Mouse (Mus musculus) embryonic facial prominence, embryonic 15.5 days (tissue): Measurements from ENCODE around the gene Tcf12. TPM values are rescaled to one million over a fixed set of nuclear protein-coding genes. Genes with fewer than 3 reads are reported as not detected.

ENCODE experiments used
- ATAC-seq: fragments of 200-750 bp; cut with Nextera tagmentation; 2 replicates; pipeline ENCODE4 v1.8.0; 2017; ENCODE audit warnings: low read depth, moderate TSS enrichment; ENCODE audit not compliant: insufficient number of reproducible peaks, low FRiP score, low TSS enrichment
- H3K27ac ChIP-seq: fragments of 300-500 bp; sonication (generic); replicated peaks from 2 replicates; pipeline ENCODE4 v1.5.1; 2015; ENCODE audit warnings: mild to moderate bottlenecking, inconsistent platforms
- H3K27me3 ChIP-seq: fragments of 300-500 bp; sonication (generic); 2 replicates; pipeline ENCODE4 v1.6.1; 2015; ENCODE audit warnings: inconsistent platforms
- H3K36me3 ChIP-seq: fragments of 300-500 bp; sonication (generic); 2 replicates; pipeline ENCODE4 v1.6.1; 2015; ENCODE audit warnings: mild to moderate bottlenecking, inconsistent platforms
- H3K4me1 ChIP-seq: fragments of 300-500 bp; sonication (generic); 2 replicates; pipeline ENCODE4 v1.6.1; 2015; ENCODE audit warnings: inconsistent platforms
- H3K4me2 ChIP-seq: fragments of 300-500 bp; sonication (generic); replicated peaks from 2 replicates; pipeline ENCODE4 v1.6.1; 2015; ENCODE audit warnings: mild to moderate bottlenecking, inconsistent platforms
- H3K4me3 ChIP-seq: fragments of 300-500 bp; sonication (generic); replicated peaks from 2 replicates; pipeline ENCODE4 v1.5.1; 2015; ENCODE audit warnings: mild to moderate bottlenecking, inconsistent platforms
- H3K9ac ChIP-seq: fragments of 300-500 bp; sonication (generic); 2 replicates; pipeline ENCODE4 v1.6.1; 2015; ENCODE audit warnings: inconsistent platforms
- H3K9me3 ChIP-seq: fragments of 300-500 bp; sonication (generic); replicated peaks from 2 replicates; pipeline ENCODE4 v1.6.1; 2016; ENCODE audit warnings: inconsistent platforms
- WGBS: fragments of 180-500 bp; shearing (Covaris S2); methylation state at CpG from one replicate; pipeline ENCODE4 v1.1.7; 2015; 5-methylcytosine and 5-hydroxymethylcytosine counted together
- polyA plus RNA-seq: library from polyadenylated mRNA; unstranded; fragments of >200 nt; fragmentation: Nextera tagmentation; extraction: Ambion mirVana; gene quantifications from 2 replicates; pipeline ENCODE4 v1.2.1, GENCODE M21; 2015

Tcf12 gene
- polyA plus RNA-seq, 1 experiment from 2014 or later = 104 TPM

DNA sequence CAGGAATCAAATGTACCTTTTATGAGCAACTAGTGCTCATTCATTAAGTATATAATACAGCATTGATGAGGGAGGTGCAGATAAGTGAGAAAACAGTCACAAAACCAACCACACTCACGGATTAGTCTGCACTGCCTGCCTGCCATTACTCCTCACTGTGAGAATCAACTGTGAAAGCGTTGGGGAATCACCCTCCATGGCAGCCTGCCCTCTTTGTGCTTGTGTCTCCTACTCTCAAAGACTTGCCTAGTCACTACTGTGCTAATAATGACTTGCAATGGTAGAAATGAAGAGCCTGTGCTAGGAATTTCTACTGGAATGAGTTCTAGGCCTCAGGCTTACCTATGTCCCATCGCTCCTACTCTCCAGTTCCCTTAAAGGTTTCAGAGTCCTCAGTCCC is 233.8 kb downstream of the Tcf12 start:
- no peak overlapping the region for H3K9ac ChIP-seq
- H3K9me3 ChIP-seq = no peaks in the 10 kb centered on the region
- H3K4me3 ChIP-seq = no peak overlapping the region
- WGBS = 76% methylated on average over 3 of the region's 3 CpGs
- ATAC-seq = no peak
- peaks cover 33% of the 10 kb centered on the region for H3K36me3 ChIP-seq
- peaks cover 5% of the 10 kb centered on the region; the same call in 1 of the 2 replicates for H3K4me1 ChIP-seq
- H3K27me3 ChIP-seq = no peaks in the 10 kb centered on the region
- H3K4me2 ChIP-seq = no peak overlapping the region
- 0 out of 2 replicates have a peak overlapping the region, but pooled peaks have one; percentile 1 for H3K27ac ChIP-seq

DNA sequence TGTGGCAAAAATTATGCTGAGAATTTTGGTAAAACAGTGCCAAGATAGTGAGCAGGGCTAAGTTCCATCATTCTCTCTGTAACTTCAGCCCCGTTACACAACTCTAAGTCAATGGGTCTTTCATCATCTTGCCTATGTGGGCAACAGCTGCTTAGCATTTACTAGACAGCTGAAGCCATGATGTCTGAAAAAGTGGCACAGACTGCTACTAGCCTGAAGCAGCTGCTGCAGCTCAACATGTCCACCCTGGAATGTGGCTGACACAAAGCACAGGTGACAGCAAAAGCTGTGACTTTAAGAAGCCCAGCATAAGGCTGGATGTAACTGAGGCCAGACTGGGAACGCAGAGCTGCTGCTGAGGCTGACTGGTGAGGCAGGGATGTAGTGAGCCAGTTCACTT is 236.9 kb downstream of the Tcf12 start:
- H3K27ac ChIP-seq = 0 out of 2 replicates have a peak overlapping the region, but pooled peaks have one; percentile 61
- H3K27me3 ChIP-seq = no peaks in the 10 kb centered on the region
- no peak overlapping the region for H3K4me3 ChIP-seq
- WGBS = 67% methylated on average over 2 of the region's 2 CpGs
- H3K4me2 ChIP-seq = no peak overlapping the region
- no peak overlapping the region for H3K9ac ChIP-seq
- 0 out of 2 replicates have a peak, but pooled peaks cover 2% of the 10 kb centered on the region for H3K4me1 ChIP-seq
- H3K9me3 ChIP-seq = no peaks in the 10 kb centered on the region
- peak; percentile 39 for ATAC-seq
- peaks cover 36% of the 10 kb centered on the region for H3K36me3 ChIP-seq

DNA sequence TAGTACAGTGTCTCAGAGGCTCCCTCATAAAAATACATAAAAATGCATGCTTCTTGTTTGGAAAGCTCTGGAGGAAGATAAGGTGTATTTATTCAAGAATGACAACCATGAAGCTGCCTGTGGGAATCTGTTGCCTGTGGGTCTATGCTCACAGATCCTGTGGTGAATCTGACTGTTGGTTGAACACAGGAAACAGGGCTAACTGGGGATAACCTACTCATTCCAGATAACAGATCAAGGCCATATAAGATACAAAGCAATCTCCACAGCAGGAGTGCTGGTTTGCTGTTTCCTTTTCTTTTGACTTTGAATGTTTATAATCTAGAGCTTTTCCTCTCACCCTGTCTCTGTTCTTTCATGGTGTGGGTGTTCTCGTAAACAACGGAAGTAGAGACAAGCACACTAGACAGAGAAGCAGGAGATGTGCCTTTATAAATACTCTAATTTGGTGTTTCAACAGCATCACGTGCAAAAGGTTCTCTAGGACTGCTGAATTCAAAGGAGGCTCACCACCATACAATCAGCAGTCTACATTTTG is 237.6 kb downstream of the Tcf12 start:
- no peak for ATAC-seq
- Histone ChIP-seq H3K9me3 (no peaks in the 10 kb centered on the region), H3K36me3 (peaks cover 35% of the 10 kb centered on the region), H3K4me3 (no peak overlapping the region), H3K27ac (peak overlapping the region; percentile 61), H3K27me3 (no peaks in the 10 kb centered on the region), H3K4me2 (no peak overlapping the region), H3K9ac (no peak overlapping the region), H3K4me1 (no peaks in the 10 kb centered on the region)
- WGBS = 79% methylated on average over 3 of the region's 3 CpGs

DNA sequence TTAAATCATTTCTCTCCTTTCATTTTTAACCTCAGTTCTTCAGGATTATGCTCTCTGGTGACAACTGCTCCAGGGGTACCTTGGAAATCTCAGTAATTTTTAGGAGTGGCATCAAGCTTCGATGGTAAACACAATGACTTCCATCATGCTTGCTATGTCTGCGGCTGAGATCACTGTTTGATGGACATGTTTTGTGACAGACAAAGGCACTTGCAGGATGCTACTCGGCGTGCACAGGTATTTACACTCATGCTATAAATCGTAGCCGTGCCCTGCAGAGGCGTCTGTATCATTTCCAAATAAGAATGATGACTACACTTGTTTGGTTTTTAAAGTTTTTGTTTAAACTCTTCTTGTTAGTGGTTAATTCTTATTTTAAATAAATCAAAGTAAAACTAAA is 248.3 kb downstream of the Tcf12 start:
- Histone ChIP-seq H3K36me3 (peaks cover 27% of the 10 kb centered on the region; the same call in 1 of the 2 replicates), H3K9ac (no peak overlapping the region), H3K4me1 (no peaks in the 10 kb centered on the region), H3K4me2 (no peak overlapping the region), H3K4me3 (no peak overlapping the region), H3K27ac (no peak overlapping the region), H3K9me3 (no peaks in the 10 kb centered on the region), H3K27me3 (no peaks in the 10 kb centered on the region)
- no peak for ATAC-seq
- WGBS = 79% methylated on average over 7 of the region's 7 CpGs

DNA sequence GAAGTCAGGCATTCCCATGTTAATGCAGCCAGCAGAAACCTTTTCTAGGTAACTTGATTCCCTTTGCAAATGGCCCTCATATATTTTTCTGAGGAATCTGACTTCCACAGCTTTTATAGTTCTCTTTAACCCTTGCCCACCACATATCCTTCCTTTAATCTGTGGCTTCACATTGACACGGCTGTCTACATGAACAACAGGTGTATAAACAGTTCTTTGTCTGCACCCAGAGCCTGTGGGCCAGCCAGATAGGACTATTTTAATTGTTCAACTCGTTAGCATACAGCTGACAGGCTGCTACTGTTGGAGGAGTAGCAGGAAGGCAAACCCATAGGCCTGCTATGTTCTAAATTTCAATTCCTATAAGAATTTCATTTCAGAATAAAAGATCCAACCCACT is 250.0 kb downstream of the Tcf12 start:
- peaks cover 27% of the 10 kb centered on the region; the same call in 1 of the 2 replicates for H3K36me3 ChIP-seq

DNA sequence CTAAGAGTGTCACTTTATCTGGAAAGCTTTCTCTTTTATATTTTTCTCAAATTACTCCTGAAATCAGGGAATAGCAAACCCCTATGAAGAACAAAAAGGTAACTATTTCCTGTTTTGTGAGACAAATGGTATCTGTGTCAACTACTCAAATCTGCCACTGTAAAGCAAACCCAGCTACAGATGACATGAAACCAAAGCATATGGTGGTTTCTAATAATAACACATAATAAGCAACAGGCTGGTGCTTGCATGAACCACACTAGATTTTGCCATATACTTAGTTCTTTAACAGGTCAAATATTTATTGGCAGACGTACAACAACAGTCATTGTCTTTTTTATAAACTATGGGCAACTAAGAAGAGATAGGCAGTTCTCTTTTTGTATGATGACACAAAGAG is 253.7 kb downstream of the Tcf12 start:
- no peaks in the 10 kb centered on the region for H3K9me3 ChIP-seq
- H3K36me3 ChIP-seq = peaks cover 52% of the 10 kb centered on the region
- H3K4me2 ChIP-seq = no peak overlapping the region
- no peak overlapping the region for H3K27ac ChIP-seq
- no peak for ATAC-seq
- H3K27me3 ChIP-seq = no peaks in the 10 kb centered on the region
- no peaks in the 10 kb centered on the region for H3K4me1 ChIP-seq
- no peak overlapping the region for H3K4me3 ChIP-seq
- no peak overlapping the region for H3K9ac ChIP-seq
- WGBS = 77% methylated on average over 1 of the region's 1 CpGs

More for the DNA sequence above, 250.0 kb downstream of the Tcf12 start:
- Histone ChIP-seq H3K4me3 (no peak overlapping the region), H3K4me2 (no peak overlapping the region), H3K9ac (no peak overlapping the region), H3K4me1 (no peaks in the 10 kb centered on the region), H3K27ac (no peak overlapping the region), H3K9me3 (no peaks in the 10 kb centered on the region), H3K27me3 (no peaks in the 10 kb centered on the region)
- WGBS = 50% methylated on average over 2 of the region's 2 CpGs
- no peak for ATAC-seq

DNA sequence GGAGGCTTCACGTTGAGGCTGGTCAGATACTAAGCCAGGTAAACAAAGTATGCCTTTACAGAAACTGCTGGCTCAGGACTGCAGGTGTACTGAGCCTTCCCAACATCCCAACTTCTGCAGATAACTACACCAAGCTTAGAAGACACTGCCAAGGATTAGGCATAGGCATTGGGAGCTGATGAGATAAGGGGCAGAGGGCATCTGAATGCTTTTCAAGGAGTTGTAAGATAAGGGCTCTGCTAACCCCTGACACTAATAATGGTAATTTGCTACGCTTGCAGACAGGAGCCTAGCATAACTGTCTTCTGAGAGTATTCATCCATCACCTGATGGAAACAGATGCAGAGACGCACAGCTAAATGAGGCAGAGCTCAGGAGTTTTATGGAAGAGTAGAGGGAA is 257.8 kb downstream of the Tcf12 start:
- Histone ChIP-seq H3K36me3 (peaks cover 65% of the 10 kb centered on the region), H3K9ac (no peak overlapping the region), H3K4me1 (no peaks in the 10 kb centered on the region), H3K4me3 (no peak overlapping the region), H3K9me3 (no peaks in the 10 kb centered on the region), H3K4me2 (no peak overlapping the region), H3K27me3 (no peaks in the 10 kb centered on the region), H3K27ac (no peak overlapping the region)
- ATAC-seq = no peak
- WGBS = 88% methylated on average over 3 of the region's 3 CpGs

DNA sequence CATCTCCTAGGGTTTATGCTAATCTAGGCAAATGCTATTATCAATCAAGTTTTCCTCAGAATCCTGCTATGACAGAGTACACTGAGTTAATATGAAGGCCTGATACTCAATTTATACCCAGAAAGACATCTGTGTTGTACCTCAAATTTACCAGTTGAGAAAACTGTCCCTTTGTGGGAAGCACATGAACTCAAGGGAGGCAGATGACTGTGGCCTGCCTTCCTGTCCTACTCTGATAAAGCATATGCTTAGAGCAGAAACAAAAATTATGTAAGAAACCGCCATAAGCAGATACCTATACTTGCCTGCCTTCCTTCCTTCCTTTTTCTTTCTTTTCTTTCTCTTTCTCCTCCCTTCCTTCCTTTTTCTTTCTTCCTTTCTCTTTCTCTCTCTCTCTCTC is 261.4 kb downstream of the Tcf12 start:
- Histone ChIP-seq H3K9ac (no peak overlapping the region), H3K9me3 (no peaks in the 10 kb centered on the region), H3K36me3 (peaks cover 74% of the 10 kb centered on the region), H3K27ac (no peak overlapping the region), H3K4me2 (no peak overlapping the region), H3K4me1 (no peaks in the 10 kb centered on the region), H3K4me3 (no peak overlapping the region), H3K27me3 (no peaks in the 10 kb centered on the region)
- no peak for ATAC-seq
- WGBS = 93% methylated on average over 1 of the region's 1 CpGs

DNA sequence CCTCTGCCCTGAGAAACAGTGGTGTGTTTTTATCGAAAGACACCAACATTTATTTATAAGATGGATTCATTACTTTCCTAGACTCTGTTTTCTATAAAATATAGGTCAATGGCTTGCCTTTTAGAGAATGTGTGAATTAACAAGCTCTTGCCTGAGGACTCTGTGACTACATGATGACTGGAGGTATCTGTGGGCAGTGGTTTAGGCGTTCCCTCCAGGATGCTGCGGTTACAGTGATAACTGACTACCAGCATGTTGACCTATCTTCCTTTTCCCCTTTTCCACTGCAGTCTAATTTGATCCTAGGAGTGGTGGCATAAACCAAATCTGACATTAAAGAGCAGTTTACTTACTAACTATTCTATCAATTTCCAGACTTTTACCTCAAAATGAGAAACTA is 263.3 kb downstream of the Tcf12 start:
- ATAC-seq = no peak
- H3K9me3 ChIP-seq = no peaks in the 10 kb centered on the region
- H3K4me3 ChIP-seq = no peak overlapping the region
- H3K4me1 ChIP-seq = no peaks in the 10 kb centered on the region
- H3K4me2 ChIP-seq = no peak overlapping the region
- H3K36me3 ChIP-seq = peaks cover 69% of the 10 kb centered on the region
- H3K27me3 ChIP-seq = no peaks in the 10 kb centered on the region
- no peak overlapping the region for H3K27ac ChIP-seq
- WGBS = 92% methylated on average over 3 of the region's 3 CpGs
- H3K9ac ChIP-seq = no peak overlapping the region

DNA sequence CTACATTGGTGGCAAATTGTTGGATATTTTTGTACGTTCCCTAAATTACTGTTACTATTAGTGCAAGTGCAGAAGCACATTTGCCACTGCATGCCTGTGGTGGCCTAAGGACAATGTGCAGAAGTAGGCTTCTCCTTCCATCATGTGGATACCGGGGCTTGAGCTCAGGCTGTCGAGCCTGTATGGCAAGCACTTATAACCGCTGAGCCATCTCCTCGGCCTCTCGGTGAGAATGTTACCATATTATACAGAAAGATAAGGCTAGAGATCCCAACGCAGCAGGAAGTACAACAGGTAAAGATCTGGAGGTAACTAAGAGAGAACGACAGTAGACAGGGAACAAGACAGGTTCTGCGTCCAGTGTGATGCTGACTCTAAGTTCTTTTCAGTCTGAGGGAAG is 263.8 kb downstream of the Tcf12 start:
- Histone ChIP-seq H3K27ac (no peak overlapping the region), H3K9me3 (no peaks in the 10 kb centered on the region), H3K4me1 (no peaks in the 10 kb centered on the region), H3K36me3 (peaks cover 68% of the 10 kb centered on the region), H3K4me3 (no peak overlapping the region), H3K9ac (no peak overlapping the region), H3K4me2 (no peak overlapping the region), H3K27me3 (no peaks in the 10 kb centered on the region)
- ATAC-seq = no peak
- WGBS = 93% methylated on average over 9 of the region's 9 CpGs

DNA sequence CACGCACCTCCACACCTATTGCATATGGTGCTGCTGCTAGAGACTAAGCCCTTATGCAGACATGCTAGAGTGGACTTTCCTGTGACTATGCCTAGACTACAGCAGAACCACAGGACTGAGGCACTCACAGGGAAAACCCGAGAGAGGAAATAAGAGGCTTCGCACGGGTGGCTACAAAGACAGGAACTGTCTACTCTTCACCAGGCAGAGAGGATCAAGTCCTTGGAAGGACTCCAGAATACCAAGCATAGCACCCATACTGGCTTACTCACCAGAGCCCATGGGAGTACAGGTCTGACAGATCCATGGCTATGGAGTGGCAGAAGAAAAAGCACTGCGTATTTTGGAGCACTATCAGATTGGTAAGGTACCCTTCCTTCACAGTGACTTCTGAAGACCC is 269.8 kb downstream of the Tcf12 start:
- H3K9ac ChIP-seq = no peak overlapping the region
- 90% methylated on average over 5 of the region's 5 CpGs for WGBS
- H3K4me1 ChIP-seq = peaks cover 5% of the 10 kb centered on the region; the same call in 1 of the 2 replicates
- no peak overlapping the region for H3K4me2 ChIP-seq
- peaks cover 45% of the 10 kb centered on the region for H3K36me3 ChIP-seq
- no peak overlapping the region for H3K4me3 ChIP-seq
- no peak for ATAC-seq
- no peak overlapping the region for H3K27ac ChIP-seq
- no peaks in the 10 kb centered on the region for H3K27me3 ChIP-seq
- H3K9me3 ChIP-seq = no peaks in the 10 kb centered on the region

DNA sequence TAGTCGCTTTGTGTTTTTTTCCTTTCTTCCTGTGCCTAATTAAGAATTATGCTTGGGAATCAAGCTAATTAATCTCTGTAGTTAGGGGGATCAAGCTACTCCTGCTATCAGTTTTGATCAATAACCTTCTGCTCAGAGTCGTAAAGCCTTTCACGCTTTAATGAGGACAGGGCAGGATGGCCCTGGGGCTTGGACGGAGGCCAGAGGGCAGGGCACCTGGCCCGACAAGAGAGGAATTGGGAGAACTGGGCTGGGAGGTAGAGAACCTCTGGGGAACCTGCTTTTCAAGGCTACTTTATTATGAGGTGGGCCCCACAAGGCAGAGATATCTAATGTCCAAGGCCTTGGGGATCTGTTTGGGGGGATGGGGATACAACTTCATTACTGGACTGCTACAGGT is 274.3 kb downstream of the Tcf12 start:
- H3K4me2 ChIP-seq = no peak overlapping the region
- ATAC-seq = no peak
- no peak overlapping the region for H3K27ac ChIP-seq
- WGBS = 28% methylated on average over 5 of the region's 5 CpGs
- H3K36me3 ChIP-seq = peaks cover 8% of the 10 kb centered on the region
- no peaks in the 10 kb centered on the region for H3K27me3 ChIP-seq
- no peaks in the 10 kb centered on the region for H3K9me3 ChIP-seq
- H3K9ac ChIP-seq = no peak overlapping the region
- H3K4me3 ChIP-seq = no peak overlapping the region
- peaks cover 5% of the 10 kb centered on the region; the same call in 1 of the 2 replicates for H3K4me1 ChIP-seq
